Mouse (Mus musculus): ENCODE results near the gene Smyd3. TPM values are rescaled to one million over a fixed set of nuclear protein-coding genes. Genes with fewer than 3 reads are reported as not detected.

Smyd3 gene
- polyA plus RNA-seq, 1 experiment from 2014 or later, result 21.4 TPM

DNA sequence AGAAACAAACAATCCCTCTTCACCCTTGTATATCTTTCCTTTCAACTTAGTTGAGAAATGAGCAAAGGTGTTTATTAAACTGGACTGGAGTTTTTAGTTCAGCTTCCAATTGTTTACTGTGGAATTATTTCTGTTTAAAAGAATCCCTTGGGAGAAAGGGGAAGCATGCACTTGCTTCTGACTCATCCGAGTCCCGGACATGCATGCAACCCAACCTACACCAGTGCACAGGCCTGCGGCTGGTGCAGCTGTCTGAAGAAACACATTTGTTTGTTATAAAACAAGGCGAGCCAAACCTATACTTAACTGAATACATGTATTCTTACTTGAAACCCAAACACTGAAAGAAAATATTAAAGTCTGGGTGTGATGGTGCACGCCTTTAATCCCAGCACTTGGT is 473.7 kb downstream of the Smyd3 start:
- Histone ChIP-seq H3K27me3 (ENCODE audit: insufficient read depth, low read length) (no peaks in the 10 kb centered on the region), H3K9me3 (ENCODE audit: low read length) (no peaks in the 10 kb centered on the region), H3K9ac (replicated peaks; ENCODE audit: low read length) (no peak overlapping the region), H3K27ac (ENCODE audit: low read length) (no peak overlapping the region), H3K4me3 (ENCODE audit: low read length) (no peak overlapping the region), H3K4me2 (replicated peaks; ENCODE audit: low read depth, low read length) (no peak overlapping the region), H3K4me1 (ENCODE audit: insufficient read depth, low read length) (0 out of 2 replicates have a peak, but pooled peaks cover 11% of the 10 kb centered on the region), H3K36me3 (ENCODE audit: insufficient read depth, low read length) (no peaks in the 10 kb centered on the region)
- ATAC-seq (ENCODE audit: low FRiP score, low TSS enrichment), result no peak
- WGBS, result 86% methylated on average over 5 of the region's 5 CpGs

DNA sequence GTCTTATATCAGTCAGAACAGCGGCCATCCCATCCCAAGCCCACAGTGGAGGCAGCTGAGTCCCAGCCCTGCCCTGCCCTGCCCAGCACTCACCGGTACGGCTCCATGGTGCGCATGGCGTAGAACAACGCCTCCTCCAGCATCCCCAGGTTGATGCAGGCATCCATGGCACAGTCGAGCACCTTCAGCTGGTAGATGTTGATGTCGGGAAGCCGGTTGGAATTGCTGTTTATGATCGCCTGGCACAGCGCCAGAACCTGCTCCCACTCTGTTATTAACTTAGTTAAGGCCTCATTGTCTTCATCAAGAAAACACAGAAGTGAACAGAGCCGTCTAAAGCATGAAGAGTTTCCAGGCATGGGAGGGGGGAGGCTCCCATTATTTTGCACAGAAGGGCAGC is 474.2 kb downstream of the Smyd3 start:
- H3K36me3 ChIP-seq (ENCODE audit: insufficient read depth, low read length), result no peaks in the 10 kb centered on the region
- H3K27ac ChIP-seq (ENCODE audit: low read length), result no peak overlapping the region
- H3K9ac ChIP-seq (replicated peaks; ENCODE audit: low read length), result no peak overlapping the region
- H3K27me3 ChIP-seq (ENCODE audit: insufficient read depth, low read length), result no peaks in the 10 kb centered on the region
- no peak for ATAC-seq (ENCODE audit: low FRiP score, low TSS enrichment)
- H3K4me2 ChIP-seq (replicated peaks; ENCODE audit: low read depth, low read length), result no peak overlapping the region
- no peaks in the 10 kb centered on the region for H3K9me3 ChIP-seq (ENCODE audit: low read length)
- 64% methylated on average over 12 of the region's 12 CpGs for WGBS
- H3K4me1 ChIP-seq (ENCODE audit: insufficient read depth, low read length), result 0 out of 2 replicates have a peak, but pooled peaks cover 11% of the 10 kb centered on the region
- no peak overlapping the region for H3K4me3 ChIP-seq (ENCODE audit: low read length)

DNA sequence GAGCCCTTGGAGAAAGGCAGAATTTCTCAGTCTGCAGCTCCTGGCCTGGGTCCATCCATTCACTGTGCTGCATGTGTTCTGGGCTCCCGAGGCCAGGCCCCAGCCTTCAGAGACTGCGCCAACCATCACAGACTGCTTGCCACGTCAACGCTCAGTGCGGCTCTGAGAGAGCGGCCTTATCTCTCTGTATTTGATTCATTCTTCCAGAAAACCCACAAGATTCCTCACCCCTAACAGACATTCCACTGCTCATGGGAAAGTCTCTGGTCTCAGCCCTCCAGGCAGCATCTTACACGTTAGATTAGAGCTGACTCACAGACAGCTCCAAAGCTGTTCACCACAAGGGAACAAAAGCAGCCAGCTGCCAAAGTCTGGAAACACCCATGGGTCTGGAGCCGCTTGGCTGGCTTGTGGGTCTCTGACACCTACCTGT is 475.9 kb downstream of the Smyd3 start:
- Histone ChIP-seq H3K27ac (ENCODE audit: low read length) (peak overlapping the region; percentile 48; the same call in 1 of the 2 replicates), H3K9me3 (ENCODE audit: low read length) (no peaks in the 10 kb centered on the region), H3K27me3 (ENCODE audit: insufficient read depth, low read length) (no peaks in the 10 kb centered on the region), H3K9ac (replicated peaks; ENCODE audit: low read length) (no peak overlapping the region), H3K36me3 (ENCODE audit: insufficient read depth, low read length) (no peaks in the 10 kb centered on the region), H3K4me2 (replicated peaks; ENCODE audit: low read depth, low read length) (no peak overlapping the region), H3K4me3 (ENCODE audit: low read length) (no peak overlapping the region), H3K4me1 (ENCODE audit: insufficient read depth, low read length) (0 out of 2 replicates have a peak, but pooled peaks cover 11% of the 10 kb centered on the region)
- WGBS, result 73% methylated on average over 8 of the region's 8 CpGs
- peak; percentile 62; the same call in 1 of the 2 replicates for ATAC-seq (ENCODE audit: low FRiP score, low TSS enrichment)

DNA sequence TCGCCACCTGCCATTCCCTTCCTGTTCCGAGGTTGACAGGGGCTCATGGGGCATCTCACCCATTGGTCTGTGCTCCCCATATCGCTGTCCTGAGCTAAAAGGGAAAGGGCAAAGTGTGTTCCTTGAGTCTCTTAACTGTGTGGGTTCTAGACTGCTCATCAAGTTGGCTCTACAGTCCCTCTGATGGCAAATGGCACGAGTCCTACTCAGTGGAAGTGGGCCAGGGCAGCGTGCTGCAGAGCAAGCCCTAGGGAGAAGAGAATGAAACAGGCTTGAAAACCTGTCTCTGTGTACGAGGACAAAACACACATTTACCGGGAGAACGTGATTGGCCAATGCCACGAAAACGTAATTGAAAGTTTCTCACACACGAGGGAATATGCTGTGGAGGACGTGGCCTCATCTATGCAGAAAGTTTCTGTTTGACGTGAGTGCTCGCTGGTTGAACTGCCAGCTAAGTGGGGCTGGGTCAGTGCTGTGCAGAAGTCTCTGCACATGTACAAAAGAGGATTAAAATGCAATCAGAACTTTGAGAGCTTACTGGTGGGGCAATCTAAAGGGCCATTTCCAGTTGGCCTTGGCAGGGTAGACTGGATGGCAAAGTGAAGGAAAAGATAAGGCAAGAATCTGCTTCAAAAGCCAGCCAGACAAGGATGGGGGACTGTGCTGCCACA is 476.5 kb downstream of the Smyd3 start:
- no peak overlapping the region for H3K9ac ChIP-seq (replicated peaks; ENCODE audit: low read length)
- no peaks in the 10 kb centered on the region for H3K36me3 ChIP-seq (ENCODE audit: insufficient read depth, low read length)
- H3K27me3 ChIP-seq (ENCODE audit: insufficient read depth, low read length), result no peaks in the 10 kb centered on the region
- ATAC-seq (ENCODE audit: low FRiP score, low TSS enrichment), result no peak
- H3K4me2 ChIP-seq (replicated peaks; ENCODE audit: low read depth, low read length), result no peak overlapping the region
- no peak overlapping the region for H3K4me3 ChIP-seq (ENCODE audit: low read length)
- no peaks in the 10 kb centered on the region for H3K9me3 ChIP-seq (ENCODE audit: low read length)
- H3K27ac ChIP-seq (ENCODE audit: low read length), result no peak overlapping the region
- WGBS, result 85% methylated on average over 14 of the region's 14 CpGs
- H3K4me1 ChIP-seq (ENCODE audit: insufficient read depth, low read length), result 0 out of 2 replicates have a peak, but pooled peaks cover 11% of the 10 kb centered on the region

DNA sequence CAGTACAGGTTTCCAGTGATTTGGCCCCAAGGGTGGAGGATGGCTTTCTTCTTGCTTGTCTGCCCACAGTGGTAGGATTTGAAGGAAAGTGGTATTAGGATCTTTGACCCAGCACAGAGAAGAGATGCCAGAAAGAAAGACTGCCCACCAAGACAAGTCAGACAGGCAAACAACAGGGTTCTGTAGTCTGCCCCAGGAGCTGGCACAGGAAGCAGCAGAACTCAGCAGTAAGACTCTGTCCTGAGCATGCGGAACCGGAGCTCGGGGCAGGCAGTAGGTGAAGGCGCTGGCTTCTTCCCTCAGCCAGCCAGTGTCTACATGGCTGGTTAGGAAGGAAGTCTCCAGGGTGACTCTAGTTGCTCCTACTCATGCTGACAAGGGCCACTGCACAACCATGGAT is 479.0 kb downstream of the Smyd3 start:
- WGBS, result 88% methylated on average over 4 of the region's 4 CpGs
- Histone ChIP-seq H3K27me3 (ENCODE audit: insufficient read depth, low read length) (no peaks in the 10 kb centered on the region), H3K9ac (replicated peaks; ENCODE audit: low read length) (no peak overlapping the region), H3K36me3 (ENCODE audit: insufficient read depth, low read length) (no peaks in the 10 kb centered on the region), H3K9me3 (ENCODE audit: low read length) (no peaks in the 10 kb centered on the region), H3K4me3 (ENCODE audit: low read length) (no peak overlapping the region), H3K4me1 (ENCODE audit: insufficient read depth, low read length) (0 out of 2 replicates have a peak, but pooled peaks cover 4% of the 10 kb centered on the region), H3K27ac (ENCODE audit: low read length) (no peak overlapping the region), H3K4me2 (replicated peaks; ENCODE audit: low read depth, low read length) (no peak overlapping the region)
- ATAC-seq (ENCODE audit: low FRiP score, low TSS enrichment), result no peak

DNA sequence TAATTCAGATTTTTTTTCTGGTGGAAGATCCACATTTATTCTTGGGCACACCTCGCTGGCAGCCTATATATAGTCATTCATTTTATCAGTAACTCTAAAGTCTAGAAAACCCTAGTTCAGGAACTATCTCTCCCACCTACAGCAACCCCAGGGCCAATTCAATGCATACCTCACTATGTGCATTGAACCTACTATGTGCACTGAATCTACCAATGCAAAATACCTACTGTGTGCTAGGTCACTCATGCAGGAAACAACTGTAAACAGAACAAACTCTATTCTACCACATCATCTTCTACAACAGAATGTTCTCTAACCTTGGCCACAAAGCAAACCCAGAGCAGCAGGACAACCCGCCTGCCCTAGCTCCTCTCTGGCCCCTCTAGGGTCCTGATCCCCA is 484.9 kb downstream of the Smyd3 start:
- no peak overlapping the region for H3K4me2 ChIP-seq (replicated peaks; ENCODE audit: low read depth, low read length)
- no peaks in the 10 kb centered on the region for H3K27me3 ChIP-seq (ENCODE audit: insufficient read depth, low read length)
- no peak overlapping the region for H3K27ac ChIP-seq (ENCODE audit: low read length)
- H3K9ac ChIP-seq (replicated peaks; ENCODE audit: low read length), result no peak overlapping the region
- no peak overlapping the region for H3K4me3 ChIP-seq (ENCODE audit: low read length)
- no peak for ATAC-seq (ENCODE audit: low FRiP score, low TSS enrichment)
- no peaks in the 10 kb centered on the region for H3K36me3 ChIP-seq (ENCODE audit: insufficient read depth, low read length)
- no peaks in the 10 kb centered on the region for H3K4me1 ChIP-seq (ENCODE audit: insufficient read depth, low read length)
- H3K9me3 ChIP-seq (ENCODE audit: low read length), result no peaks in the 10 kb centered on the region
- WGBS, result 93% methylated on average over 2 of the region's 2 CpGs

DNA sequence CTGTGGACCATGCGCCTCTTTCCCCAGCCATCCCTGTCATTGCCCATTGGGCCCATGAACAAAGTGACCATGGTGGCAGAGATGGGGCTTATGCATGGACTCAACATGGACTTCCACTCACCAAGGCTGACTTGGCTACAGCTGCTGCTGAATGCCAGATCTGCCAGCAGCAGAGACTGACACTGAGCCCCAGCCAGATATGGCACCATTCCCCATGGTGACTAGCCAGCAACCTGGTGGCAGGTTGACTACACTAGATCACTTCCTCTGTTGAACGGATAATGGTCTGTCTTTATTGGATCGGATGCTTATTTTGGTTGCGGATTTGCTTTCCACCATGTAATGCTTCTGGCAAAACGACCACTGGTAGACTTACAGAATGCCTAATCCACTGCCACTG is 486.3 kb downstream of the Smyd3 start:
- no peak overlapping the region for H3K27ac ChIP-seq (ENCODE audit: low read length)
- no peak overlapping the region for H3K4me3 ChIP-seq (ENCODE audit: low read length)
- 93% methylated on average over 5 of the region's 5 CpGs for WGBS
- H3K4me1 ChIP-seq (ENCODE audit: insufficient read depth, low read length), result no peaks in the 10 kb centered on the region
- no peaks in the 10 kb centered on the region for H3K9me3 ChIP-seq (ENCODE audit: low read length)
- no peak for ATAC-seq (ENCODE audit: low FRiP score, low TSS enrichment)
- H3K4me2 ChIP-seq (replicated peaks; ENCODE audit: low read depth, low read length), result no peak overlapping the region
- no peaks in the 10 kb centered on the region for H3K36me3 ChIP-seq (ENCODE audit: insufficient read depth, low read length)
- no peak overlapping the region for H3K9ac ChIP-seq (replicated peaks; ENCODE audit: low read length)
- no peaks in the 10 kb centered on the region for H3K27me3 ChIP-seq (ENCODE audit: insufficient read depth, low read length)

DNA sequence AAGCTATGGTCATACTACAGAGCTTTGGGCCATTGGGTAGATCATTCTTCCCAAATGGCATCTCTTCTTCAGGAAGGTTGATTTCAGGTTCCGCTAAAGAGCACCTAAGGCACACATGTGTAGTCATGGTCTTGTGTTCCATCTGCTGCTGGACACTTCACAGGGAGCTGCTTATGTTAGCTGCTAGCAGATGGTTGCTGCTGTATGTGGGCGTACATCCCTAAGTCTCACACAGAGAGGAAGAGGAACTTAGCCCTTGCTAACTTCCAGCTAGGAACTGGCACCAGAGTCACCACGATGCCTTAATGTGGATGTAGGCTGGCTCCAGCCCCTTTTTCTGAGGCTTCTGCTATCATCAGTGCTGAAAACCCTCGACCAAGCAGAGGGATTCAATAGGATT is 491.2 kb downstream of the Smyd3 start:
- Histone ChIP-seq H3K9me3 (ENCODE audit: low read length) (no peaks in the 10 kb centered on the region), H3K4me1 (ENCODE audit: insufficient read depth, low read length) (no peaks in the 10 kb centered on the region), H3K27me3 (ENCODE audit: insufficient read depth, low read length) (no peaks in the 10 kb centered on the region), H3K36me3 (ENCODE audit: insufficient read depth, low read length) (no peaks in the 10 kb centered on the region), H3K27ac (ENCODE audit: low read length) (no peak overlapping the region), H3K9ac (replicated peaks; ENCODE audit: low read length) (no peak overlapping the region), H3K4me3 (ENCODE audit: low read length) (no peak overlapping the region), H3K4me2 (replicated peaks; ENCODE audit: low read depth, low read length) (no peak overlapping the region)
- ATAC-seq (ENCODE audit: low FRiP score, low TSS enrichment), result no peak
- 90% methylated on average over 4 of the region's 4 CpGs for WGBS

DNA sequence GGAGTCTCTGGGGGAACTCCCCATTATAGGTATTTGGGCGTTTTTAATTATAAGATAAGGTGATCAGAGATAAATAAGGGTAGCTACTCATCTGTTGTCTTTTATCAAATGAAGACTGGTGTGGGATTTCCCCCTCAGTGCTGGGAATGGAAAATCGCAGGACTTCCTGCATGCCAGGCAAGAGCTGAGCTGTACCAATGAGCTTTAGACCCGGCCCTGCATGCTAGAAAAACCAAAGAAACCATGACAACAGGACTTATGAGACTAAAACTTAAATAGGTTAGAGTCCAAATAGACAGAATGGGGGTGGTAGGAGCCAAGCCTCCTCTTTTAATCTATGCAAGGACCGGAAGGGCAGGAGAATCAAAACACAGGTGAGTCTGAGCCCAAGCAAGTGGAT is 492.7 kb downstream of the Smyd3 start:
- Histone ChIP-seq H3K9ac (replicated peaks; ENCODE audit: low read length) (no peak overlapping the region), H3K36me3 (ENCODE audit: insufficient read depth, low read length) (no peaks in the 10 kb centered on the region), H3K4me1 (ENCODE audit: insufficient read depth, low read length) (no peaks in the 10 kb centered on the region), H3K4me3 (ENCODE audit: low read length) (no peak overlapping the region), H3K27me3 (ENCODE audit: insufficient read depth, low read length) (no peaks in the 10 kb centered on the region), H3K4me2 (replicated peaks; ENCODE audit: low read depth, low read length) (no peak overlapping the region), H3K27ac (ENCODE audit: low read length) (no peak overlapping the region), H3K9me3 (ENCODE audit: low read length) (no peaks in the 10 kb centered on the region)
- 80% methylated on average over 4 of the region's 4 CpGs for WGBS
- no peak for ATAC-seq (ENCODE audit: low FRiP score, low TSS enrichment)

DNA sequence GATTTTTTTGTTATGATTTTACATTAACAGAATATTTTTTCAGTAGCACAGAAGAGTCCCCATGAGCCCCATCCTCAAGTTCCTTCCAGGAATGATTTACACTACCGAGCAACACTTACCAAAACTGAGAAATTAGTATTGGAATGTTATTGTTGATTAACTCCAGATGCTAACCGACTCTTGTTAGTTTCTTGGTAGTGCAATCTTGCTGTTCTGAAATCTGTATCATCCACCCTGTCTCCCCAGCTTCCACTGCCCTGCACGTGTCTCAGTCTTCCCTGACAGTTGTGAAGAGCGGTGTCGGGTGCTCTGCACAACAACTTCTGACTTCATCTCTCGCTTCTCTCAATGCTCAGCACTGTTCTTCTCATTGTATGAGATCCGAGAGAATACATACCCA is 494.4 kb downstream of the Smyd3 start:
- Histone ChIP-seq H3K4me2 (replicated peaks; ENCODE audit: low read depth, low read length) (no peak overlapping the region), H3K4me1 (ENCODE audit: insufficient read depth, low read length) (no peaks in the 10 kb centered on the region), H3K27ac (ENCODE audit: low read length) (no peak overlapping the region), H3K9me3 (ENCODE audit: low read length) (no peaks in the 10 kb centered on the region), H3K36me3 (ENCODE audit: insufficient read depth, low read length) (no peaks in the 10 kb centered on the region), H3K9ac (replicated peaks; ENCODE audit: low read length) (no peak overlapping the region), H3K27me3 (ENCODE audit: insufficient read depth, low read length) (no peaks in the 10 kb centered on the region), H3K4me3 (ENCODE audit: low read length) (no peak overlapping the region)
- ATAC-seq (ENCODE audit: low FRiP score, low TSS enrichment), result no peak
- 77% methylated on average over 7 of the region's 7 CpGs for WGBS

All from kidney, embryonic 16.5 days (tissue).